Mouse (Mus musculus) Patski (cell line): ENCODE data around the gene Zrsr1. TPM values are rescaled to one million over a fixed set of nuclear protein-coding genes. Genes with fewer than 3 reads are reported as not detected.

Experiments
- ATAC-seq: fragments of 100-300 bp; one replicate; pipeline ENCODE4 v1.8.0; 2021
- CTCF ChIA-PET: fragments of 350-600 bp; sonication (Branson Sonifier 250); formaldehyde crosslinking; loops from one replicate; lab custom pipeline; 2022; ENCODE audit warnings: inconsistent platforms; lab: Charles Lee
- POLR2A ChIA-PET: fragments of 350-600 bp; sonication (Branson Sonifier 250); formaldehyde crosslinking; loops from one replicate; lab custom pipeline; 2022; ENCODE audit warnings: antibody characterized with exemption, inconsistent platforms; lab: Charles Lee
- DNase-seq: peaks from one replicate; pipeline ENCODE4 v3.0.0-alpha.2; 2011; ENCODE audit warnings: low read depth, low spot score
- H3K27me3 ChIP-seq: fragments of 371-371 bp; one replicate; pipeline ENCODE4 v1.5.1; 2021
- CTCF ChIP-seq: fragments of 100-300 bp; IDR thresholded peaks from one replicate; pipeline ENCODE4 v1.5.1; 2021
- in situ Hi-C: fragments of 300-500 bp; cut with MboI; formaldehyde crosslinking; loops from 3 replicates; pipeline ENCODE4 v1.11.1; 2018; ENCODE audit warnings: low pct_unique_long_range_greater_than_20kb, mixed read lengths
- polyA plus RNA-seq: library from polyadenylated mRNA; unstranded; gene quantifications from one replicate; pipeline ENCODE4 v1.2.3, GENCODE M21; 2021

The Zrsr1 gene
- polyA plus RNA-seq, 1 experiment from 2014 or later, result 23.6 TPM

DNA sequence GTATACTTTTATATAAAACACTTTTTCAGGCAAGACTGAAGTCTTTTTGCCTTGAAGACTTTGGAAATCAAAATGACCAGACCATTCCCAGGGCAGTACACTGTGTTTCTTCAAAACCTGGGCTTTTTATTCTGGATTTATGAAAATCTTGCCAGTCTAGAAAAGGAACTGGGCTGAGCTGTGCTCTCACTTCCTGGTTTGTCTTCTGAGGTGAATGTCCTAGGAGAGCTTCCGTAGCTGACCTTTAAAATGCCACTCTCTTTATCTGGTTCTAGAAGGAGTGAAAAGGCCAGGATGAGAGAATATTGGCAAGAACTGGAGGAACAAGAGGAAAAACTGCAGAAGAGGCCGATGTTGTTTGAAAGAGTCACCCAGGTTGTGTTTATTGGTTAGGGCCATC lies 51.4 kb downstream of the Zrsr1 start:
- no peaks in the 10 kb centered on the region for H3K27me3 ChIP-seq
- POLR2A ChIA-PET, result no interaction called here
- TF ChIP-seq CTCF, result no peak
- in situ Hi-C loops, result no loop called here
- CTCF ChIA-PET, result interaction anchor here (1.3 kb wide), 1 partner anchor 9 kb away, joined by 4 read pairs; no protein-coding TSS in a partner anchor
- no peak for ATAC-seq
- no peak for DNase-seq

DNA sequence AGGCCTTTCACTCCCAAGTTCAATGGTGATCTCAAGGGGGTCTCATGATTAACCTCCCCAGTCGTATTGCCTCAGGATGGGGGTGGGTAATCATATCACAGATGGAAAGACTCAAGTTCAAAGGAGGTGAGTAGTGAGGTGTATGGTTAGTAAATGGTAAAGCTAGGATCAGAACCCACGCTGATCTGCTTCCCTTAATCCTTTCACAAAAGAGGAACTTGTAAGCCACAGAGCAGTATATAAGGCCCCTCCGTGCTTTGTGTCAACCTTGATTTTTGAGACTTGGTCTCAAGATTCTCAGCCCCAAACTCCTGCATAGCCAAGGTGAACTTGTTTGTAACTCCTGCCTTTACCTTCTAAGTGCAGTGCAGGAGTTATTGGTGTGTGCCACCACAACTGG lies 52.4 kb downstream of the Zrsr1 start:
- H3K27me3 ChIP-seq, result no peaks in the 10 kb centered on the region
- ChIA-PET CTCF (interaction anchor here (1.3 kb wide), 1 partner anchor 11 kb away, joined by 3 read pairs; no protein-coding TSS in a partner anchor), POLR2A (interaction anchor here (1.0 kb wide), 1 partner anchor 17 kb away, joined by 3 read pairs; the partner anchor contains the start of gene Fam161a)
- in situ Hi-C loops, result no loop called here
- no peak for TF ChIP-seq CTCF
- no peak for ATAC-seq
- no peak for DNase-seq

Other genes with a start within 250 kb of the Zrsr1 start
- gene B3gnt2, start 111.0 kb upstream of the Zrsr1 start, polyA plus RNA-seq, result 20.3 TPM
- gene Gm28048, start 10.1 kb downstream of the Zrsr1 start, polyA plus RNA-seq, result 14.7 TPM
- 127 TPM for gene Commd1, start 10.4 kb downstream of the Zrsr1 start, polyA plus RNA-seq
- 260 TPM for gene Cct4, start 18.5 kb downstream of the Zrsr1 start, polyA plus RNA-seq
- gene Fam161a, start 35.5 kb downstream of the Zrsr1 start, polyA plus RNA-seq, result 3.0 TPM